In genomic region chr16:72533900-72534571, GRCm38 (mm10) we compare ENCODE assay signal across 15 mouse cellular contexts.
"Had no signal": no experiment of that assay in that cellular context is flagged by ENCODE, and none has a peak within 500 bp of the region (broad histone marks: within the 10 kb centered on the region; RNA-seq: fewer than 3 reads in every experiment).

No protein-coding gene starts in this region.

- H3K27me3 ChIP-seq: neural tube, embryonic 15.5 days; stomach, embryonic 15.5 days had no signal

- DNase-seq: retina, postnatal 1 day; right cerebral cortex, adult 18-20 months; right cerebral cortex, postnatal 14 days; right cerebral cortex, postnatal 25 days; right cerebral cortex, postnatal 4 days; spleen, adult 18-20 months; thymus, adult 18-20 months; thymus, adult 2 months; thymus, postnatal 14 days; thymus, postnatal 25 days; thymus, postnatal 36 days; thymus, postnatal 4 days had no signal

- H3K27ac ChIP-seq: neural tube, embryonic 15.5 days; stomach, embryonic 15.5 days; stomach, postnatal 0 days had no signal

- H3K9me3 ChIP-seq: neural tube, embryonic 15.5 days; stomach, embryonic 15.5 days had no signal

- H3K36me3 ChIP-seq: neural tube, embryonic 15.5 days; stomach, embryonic 15.5 days had no signal

- H3K4me3 ChIP-seq: neural tube, embryonic 15.5 days; stomach, embryonic 15.5 days had no signal

- H3K4me2 ChIP-seq: neural tube, embryonic 15.5 days; stomach, embryonic 15.5 days had no signal

- H3K4me1 ChIP-seq: stomach, embryonic 15.5 days had no signal

- H3K9ac ChIP-seq: neural tube, embryonic 15.5 days; stomach, embryonic 15.5 days had no signal
